Mouse (Mus musculus) mesoderm, embryonic 11.5 days (tissue): Measurements from ENCODE around the gene Pcp2.
"Not testable (repeated sequence)": the region's sequence is repeated elsewhere in the genome, so short reads cannot be mapped to it uniquely, and the experiment has no call there.

ENCODE experiments used
- DNase-seq: peaks from one replicate; pipeline ENCODE4 v3.0.0-alpha.2; 2012; ENCODE audit warnings: low read depth, low spot score

Pcp2 gene

GRCm38 (mm10) chr8:3621199-3621970 lies 4.0 kb downstream of the Pcp2 start, which contains the start of the genes Xab2 and Pet100:
Gene Xab2, minus strand, starts transcription at chr8:3621316.
Gene Pet100, plus strand, starts transcription at chr8:3621548.
- DNase-seq, result peak; percentile 100

GRCm38 (mm10) chr8:3609816-3610150 lies 15.6 kb downstream of the Pcp2 start:
- DNase-seq, result no peak

- no peak for DNase-seq
Measured at GRCm38 (mm10) chr8:3609046-3609815, 16.1 kb downstream of the Pcp2 start.

- DNase-seq, result no peak
Measured at GRCm38 (mm10) chr8:3607822-3608221, 17.5 kb downstream of the Pcp2 start.

GRCm38 (mm10) chr8:3606593-3606992 lies 18.8 kb downstream of the Pcp2 start:
- no peak for DNase-seq

GRCm38 (mm10) chr8:3603439-3603838 lies 21.9 kb downstream of the Pcp2 start:
- no peak for DNase-seq

GRCm38 (mm10) chr8:3600401-3600800 lies 24.9 kb downstream of the Pcp2 start:
- no peak for DNase-seq

- no peak for DNase-seq
Measured at GRCm38 (mm10) chr8:3599219-3599618, 26.1 kb downstream of the Pcp2 start.

- DNase-seq, result no peak
Measured at GRCm38 (mm10) chr8:3598054-3598453, 27.3 kb downstream of the Pcp2 start.

GRCm38 (mm10) chr8:3594466-3594865 lies 30.9 kb downstream of the Pcp2 start:
- DNase-seq, result no peak

- DNase-seq, result no peak
Measured at GRCm38 (mm10) chr8:3593470-3593869, 31.9 kb downstream of the Pcp2 start.

GRCm38 (mm10) chr8:3588258-3588633 lies 37.1 kb downstream of the Pcp2 start:
- DNase-seq, result peak; percentile 8

- peak; percentile 63 for DNase-seq
Measured at GRCm38 (mm10) chr8:3587391-3588257, 37.7 kb downstream of the Pcp2 start.

- DNase-seq, result no peak
Measured at GRCm38 (mm10) chr8:3586993-3587390, 38.4 kb downstream of the Pcp2 start, which contains the start of gene Camsap3. Gene Camsap3, plus strand, starts transcription at chr8:3587293.

GRCm38 (mm10) chr8:3586452-3586851 lies 38.9 kb downstream of the Pcp2 start:
- no peak for DNase-seq

GRCm38 (mm10) chr8:3581961-3582360 lies 43.4 kb downstream of the Pcp2 start:
- DNase-seq, result not testable (repeated sequence)

GRCm38 (mm10) chr8:3579390-3580364 lies 45.7 kb downstream of the Pcp2 start:
- no peak for DNase-seq

- DNase-seq, result no peak
Measured at GRCm38 (mm10) chr8:3576211-3576960, 49.0 kb downstream of the Pcp2 start.

GRCm38 (mm10) chr8:3574546-3574945 lies 50.8 kb downstream of the Pcp2 start:
- DNase-seq, result no peak
